Mouse (Mus musculus) right cerebral cortex, postnatal 14 days (tissue): ENCODE data around the gene Tlk2.
"Not testable (repeated sequence)": the region's sequence is repeated elsewhere in the genome, so short reads cannot be mapped to it uniquely, and the experiment has no call there.

ENCODE experiments used
- DNase-seq: peaks from one replicate; pipeline ENCODE4 v3.0.0; 2022

Gene Tlk2

GRCm38 (mm10) chr11:105178516-105178915 lies at the start of gene Tlk2:
Gene Tlk2, plus strand, starts transcription at chr11:105178807.
- DNase-seq: no peak

- DNase-seq: no peak
These were observed 42.9 kb upstream of the Tlk2 start for GRCm38 (mm10) chr11:105135692-105136091.

DNA sequence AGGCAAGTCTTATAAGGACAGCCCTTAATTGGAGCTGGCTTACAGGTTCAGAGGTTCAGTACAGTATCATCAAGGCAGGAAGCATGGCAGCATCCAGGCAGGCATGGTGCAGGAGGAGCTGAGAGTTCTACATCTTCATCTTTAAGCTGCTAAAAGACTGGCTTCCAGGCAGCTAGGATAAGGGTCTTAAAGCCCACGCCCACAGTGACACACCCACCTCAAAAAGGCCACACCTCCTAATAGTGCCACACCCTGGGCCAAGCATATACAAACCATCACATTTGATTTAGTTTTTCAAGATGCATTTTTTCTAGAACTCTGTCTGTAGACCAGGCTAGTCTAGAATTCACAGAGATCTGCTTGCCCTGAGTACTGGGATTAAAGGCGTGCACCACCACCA lies 41.4 kb upstream of the Tlk2 start:
- DNase-seq: not testable (repeated sequence)

GRCm38 (mm10) chr11:105140512-105140911 lies 38.1 kb upstream of the Tlk2 start:
- DNase-seq: not testable (repeated sequence)

- no peak for DNase-seq
These were observed 37.5 kb upstream of the Tlk2 start for GRCm38 (mm10) chr11:105141115-105141514.

GRCm38 (mm10) chr11:105143564-105143963 lies 35.0 kb upstream of the Tlk2 start:
- no peak for DNase-seq

GRCm38 (mm10) chr11:105144084-105144483 lies 34.5 kb upstream of the Tlk2 start:
- no peak for DNase-seq

- DNase-seq: no peak
These were observed 33.9 kb upstream of the Tlk2 start for GRCm38 (mm10) chr11:105144508-105145210.

DNA sequence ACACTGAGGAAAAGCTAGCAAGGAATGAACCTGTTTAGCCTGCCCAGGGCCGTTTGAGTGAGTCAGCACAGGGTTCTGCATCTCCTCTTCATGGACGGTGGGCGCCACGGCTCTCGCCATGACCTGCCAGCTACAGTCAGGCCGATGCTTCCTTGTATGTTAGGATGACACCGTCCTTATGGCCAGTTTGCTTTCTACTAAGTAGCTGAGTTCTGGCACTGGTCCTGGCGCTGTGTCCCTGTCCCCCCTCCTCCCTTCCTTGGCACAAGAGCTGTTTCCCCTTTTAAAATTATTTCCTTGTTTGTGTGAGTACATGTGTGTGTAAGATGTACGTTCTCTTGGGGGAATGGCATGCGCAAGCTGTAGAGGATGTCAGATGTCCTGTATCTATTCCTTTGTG lies 33.4 kb upstream of the Tlk2 start:
- no peak for DNase-seq

DNA sequence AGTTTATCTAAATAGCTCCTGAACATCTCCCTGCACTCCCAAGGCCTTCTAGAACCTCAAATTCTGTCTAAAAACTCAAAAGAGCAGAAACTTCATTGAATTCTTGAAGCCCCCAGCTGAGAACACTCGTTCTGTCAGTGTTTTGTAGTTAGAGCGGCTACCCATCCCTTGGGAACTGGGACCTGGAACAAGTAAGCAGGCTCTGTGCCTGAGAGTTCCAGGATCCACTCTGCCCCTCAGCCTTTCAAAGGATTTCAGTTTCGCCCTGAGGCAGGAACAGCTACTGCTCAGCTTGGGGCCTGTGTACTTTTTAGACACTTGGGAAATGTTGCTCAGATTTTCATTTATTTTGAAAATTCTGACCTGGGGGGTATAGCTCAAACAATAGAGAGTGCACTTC lies 32.0 kb upstream of the Tlk2 start, which contains the start of gene Gm10842:
Gm10842 (plus strand) TSS at position 301 of the 400 bp plus-strand sequence.
- DNase-seq: no peak

DNA sequence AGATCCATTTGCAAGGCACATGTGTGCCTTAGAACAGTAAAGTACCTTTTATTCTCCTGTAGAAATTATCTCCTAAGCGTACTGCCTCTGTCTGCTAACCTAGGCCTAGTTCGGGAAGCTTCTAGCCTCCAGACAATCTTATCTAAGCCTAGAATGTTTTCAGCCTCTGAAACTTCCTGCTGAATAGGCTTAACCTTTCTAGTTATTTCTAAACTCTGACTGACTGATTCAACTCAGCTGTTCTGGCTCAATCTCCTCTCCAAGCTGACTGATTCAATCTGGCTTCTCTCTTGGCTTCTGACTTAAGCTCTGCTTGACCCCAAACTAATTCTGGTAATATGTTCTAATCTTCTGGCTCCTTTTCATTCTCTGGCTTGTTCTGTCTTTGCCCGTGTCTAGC lies 29.3 kb upstream of the Tlk2 start:
- DNase-seq: no peak

GRCm38 (mm10) chr11:105149766-105150165 lies 28.8 kb upstream of the Tlk2 start:
- DNase-seq: no peak

DNA sequence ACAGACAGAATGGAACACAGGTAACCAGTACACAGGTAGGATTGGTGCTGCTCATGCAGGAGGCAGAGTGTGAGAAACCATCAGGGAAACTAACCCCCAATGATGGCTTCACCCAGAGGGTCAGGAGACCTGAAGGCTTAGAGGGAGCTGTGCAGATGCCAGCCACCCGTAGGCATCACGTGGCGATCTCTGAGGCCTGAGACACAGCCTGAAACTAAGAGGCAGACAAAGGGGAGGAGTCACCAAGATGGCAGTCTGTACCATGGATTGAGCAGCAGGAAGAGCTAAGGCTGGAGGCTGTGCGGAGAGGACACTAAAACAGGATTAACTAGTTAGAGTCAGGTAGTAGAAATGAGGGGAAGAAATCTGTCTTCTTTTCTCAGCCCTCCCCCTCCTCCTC lies 27.9 kb upstream of the Tlk2 start:
- no peak for DNase-seq

GRCm38 (mm10) chr11:105151226-105152016 lies 27.2 kb upstream of the Tlk2 start:
- DNase-seq: no peak

GRCm38 (mm10) chr11:105152017-105152300 lies 26.6 kb upstream of the Tlk2 start:
- no peak for DNase-seq

GRCm38 (mm10) chr11:105152357-105152899 lies 26.2 kb upstream of the Tlk2 start:
- no peak for DNase-seq

GRCm38 (mm10) chr11:105153068-105153833 lies 25.4 kb upstream of the Tlk2 start:
- DNase-seq: no peak

GRCm38 (mm10) chr11:105155915-105156314 lies 22.7 kb upstream of the Tlk2 start:
- no peak for DNase-seq

DNA sequence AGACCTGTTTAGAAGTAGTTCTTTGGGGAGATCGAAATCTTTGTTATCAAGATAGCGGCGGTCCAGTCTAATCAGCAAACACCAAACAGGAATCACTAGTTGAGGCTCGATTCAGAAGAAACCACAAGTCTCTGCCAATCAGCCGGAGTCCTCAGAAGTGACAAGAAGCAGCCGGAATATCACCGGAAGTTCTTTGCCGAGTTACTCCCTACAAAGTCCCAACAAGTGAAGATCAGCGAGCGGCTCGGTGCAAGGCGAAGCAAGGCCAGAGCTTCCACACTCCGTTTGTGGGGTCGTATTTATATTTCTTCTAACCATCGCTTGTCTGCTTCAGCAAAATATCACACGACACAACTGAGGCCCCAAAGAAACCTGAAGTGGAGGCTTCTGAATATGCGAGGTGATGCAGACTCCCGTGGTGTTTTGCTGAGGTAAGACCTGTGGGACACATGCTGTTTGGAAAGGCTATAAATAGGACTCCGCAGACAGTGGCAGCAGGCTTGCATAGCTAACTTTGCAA lies 21.8 kb upstream of the Tlk2 start:
- DNase-seq: no peak

DNA sequence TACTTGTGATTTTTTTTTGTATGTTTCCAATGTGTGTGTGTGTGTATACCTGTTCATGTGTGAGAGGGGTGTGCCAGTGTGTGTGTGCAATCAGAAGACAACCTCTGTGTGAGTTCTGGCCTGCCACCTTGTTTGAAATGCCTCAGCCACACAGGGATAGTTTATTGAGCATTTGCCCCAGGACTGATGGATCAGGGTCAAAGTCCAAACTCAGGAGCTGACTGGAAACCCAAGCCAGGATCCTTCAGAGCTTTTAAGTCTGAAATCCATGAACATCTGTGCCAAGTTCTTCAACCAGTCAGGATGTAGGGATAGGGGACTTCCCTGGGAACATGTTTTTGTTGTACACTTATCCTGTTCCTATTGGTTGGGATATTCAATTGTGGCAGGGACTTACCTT lies 20.6 kb upstream of the Tlk2 start:
- no peak for DNase-seq

- no peak for DNase-seq
These were observed 18.8 kb upstream of the Tlk2 start for GRCm38 (mm10) chr11:105159673-105160360.

GRCm38 (mm10) chr11:105161411-105161810 lies 17.2 kb upstream of the Tlk2 start:
- DNase-seq: no peak
